Mouse (Mus musculus) adrenal gland, adult (tissue): Measurements from ENCODE around the gene Pvalb.

Source experiments
- DNase-seq, 2 experiments: peaks; one replicate each; pipeline ENCODE4 v3.0.0; 2022 to 2023; ENCODE audit warnings: low spot score in 1 of 2; ENCODE audit not compliant: inconsistent age in 2 of 2

The Pvalb gene

GRCm38 (mm10) chr15:78161946-78162345 lies 44.3 kb downstream of the Pvalb start:
- DNase-seq: no peak

GRCm38 (mm10) chr15:78158335-78158734 lies 47.9 kb downstream of the Pvalb start:
- no peak for DNase-seq

- no peak for DNase-seq
These were observed 48.4 kb downstream of the Pvalb start for GRCm38 (mm10) chr15:78157824-78158223.

GRCm38 (mm10) chr15:78157330-78157729 lies 48.9 kb downstream of the Pvalb start:
- DNase-seq: no peak

- no peak for DNase-seq
These were observed 50.8 kb downstream of the Pvalb start for GRCm38 (mm10) chr15:78155421-78155820.

- DNase-seq: no peak
These were observed 53.0 kb downstream of the Pvalb start for GRCm38 (mm10) chr15:78153045-78153775.

GRCm38 (mm10) chr15:78148565-78148964 lies 57.6 kb downstream of the Pvalb start:
- DNase-seq: no peak
